Mouse (Mus musculus): ENCODE data around the gene Cenpt.

- no peak for TF ChIP-seq CTCF (IDR thresholded peaks at IDR 0.05; ENCODE audit: borderline replicate concordance, insufficient read depth, low read depth, low read length)
- peak; percentile 73; the same call in 1 of the 2 replicates for TF ChIP-seq POLR2A (IDR thresholded peaks at IDR 0.05; ENCODE audit: borderline replicate concordance, insufficient read depth, low read length)
Observed at GRCm38 (mm10) chr8:105826861-105827848, 25.9 kb downstream of the Cenpt start, which contains the start of the genes Ranbp10 and Tsnaxip1.

Data from cerebellum, adult 2 months (tissue).